In genomic region chr2:181156248-181157121, GRCm38 (mm10) we compare ENCODE assay signal across 10 mouse cellular contexts. TPM values are rescaled to one million over a fixed set of nuclear protein-coding genes. Genes with fewer than 3 reads are reported as not detected.
DNase-seq lines count a peak whose midpoint lies in the region; ATAC-seq lines count a peak whose summit lies in the region.
"Had no signal": no experiment of that assay in that cellular context is flagged by ENCODE, and none has a peak within 500 bp of the region (broad histone marks: within the 10 kb centered on the region; RNA-seq: fewer than 3 reads in every experiment).

TSS of gene Eef1a2 (minus strand) at chr2:181157014.

- intact Hi-C loops in heart, postnatal 14 days (cut with DNase I) = no loop called here
- intact Hi-C loops in left cerebral cortex, postnatal 36 days (cut with DNase I) = loop anchor here (2.0 kb wide), 1 partner anchor 36 kb away; no protein-coding TSS in a partner anchor

- peak; percentile 33 for ATAC-seq in frontal cortex, adult (ENCODE audit: low TSS enrichment)

- DNase-seq in embryo, embryonic 10 days (ENCODE audit: low spot score) = peak; percentile 26
- no peak for DNase-seq in embryo, embryonic 10.5 days (ENCODE audit: low spot score)
- peak; percentile 90 for DNase-seq in cerebellum, adult 11-12 months
- DNase-seq in heart, postnatal 14 days = peak; percentile 39 to 49
- DNase-seq in left cerebral cortex, postnatal 36 days (ENCODE audit: low spot score in 2 of 2) = peak; percentile 90 to 94
- DNase-seq in right cerebral cortex, postnatal 36 days (ENCODE audit: low spot score in 2 of 2) = peak; percentile 87 to 88
- DNase-seq in natural killer cell, adult 2 months (ENCODE audit: low spot score in 2 of 2) = no peak

RNA-seq across cellular contexts. Expression of gene Eef1a2, which starts in this region (rescaled TPM):
- total RNA-seq in heart, postnatal 14 days (2021) = 1,000 to 10,000 TPM in 1 of 2 experiments, 100 to 1,000 TPM in 1; 981 to 1,021 TPM
- 1,000 to 10,000 TPM; 1,312 to 1,553 TPM for total RNA-seq in left cerebral cortex, postnatal 36 days (2021)
- total RNA-seq: common myeloid progenitor, adult 5-6 weeks; neutrophil, adult 5-6 weeks had no signal

Comparison
In these comparisons a context has a peak if more than half of its experiments do, and no peak if none do; other contexts are left out.
1. DNase-seq: peak in embryo, embryonic 10 days (single experiment), cerebellum, adult 11-12 months (single experiment), heart, postnatal 14 days (2 of 2), left cerebral cortex, postnatal 36 days (2 of 2) and right cerebral cortex, postnatal 36 days (2 of 2); none in embryo, embryonic 10.5 days (single experiment) and natural killer cell, adult 2 months (0 of 2).